Mouse (Mus musculus) B cell, adult 2 months (primary cell): ENCODE measurements at regions not wholly inside any gene's neighbourhood (a gene's known extent, or its start where the extent isn't known, plus 50 kb on each side); places are given as distances from the start of the nearest gene placed in this dataset.

ENCODE experiments used
- DNase-seq, 2 experiments: peaks; one replicate each; pipeline ENCODE4 v3.0.0; 2022

GRCm38 (mm10) chr15:61242161-61242681 lies 319.4 kb upstream of the A1bg start:
- DNase-seq = no peak

GRCm38 (mm10) chr15:61241741-61242140 lies 318.9 kb upstream of the A1bg start:
- no peak for DNase-seq

- DNase-seq = no peak
Measured at GRCm38 (mm10) chr15:61240344-61240743, 317.5 kb upstream of the A1bg start.

- no peak for DNase-seq
Measured at GRCm38 (mm10) chr15:61239414-61239813, 316.6 kb upstream of the A1bg start.

GRCm38 (mm10) chr15:61238996-61239395 lies 316.2 kb upstream of the A1bg start:
- no peak for DNase-seq

GRCm38 (mm10) chr15:61229579-61229978 lies 306.8 kb upstream of the A1bg start:
- DNase-seq = no peak

- DNase-seq = no peak
Measured at GRCm38 (mm10) chr15:61222923-61223322, 300.1 kb upstream of the A1bg start.

- DNase-seq = no peak
Measured at GRCm38 (mm10) chr15:61210161-61210560, 287.3 kb upstream of the A1bg start.

GRCm38 (mm10) chr15:61189981-61190380 lies 267.2 kb upstream of the A1bg start:
- DNase-seq = no peak

- no peak for DNase-seq
Measured at GRCm38 (mm10) chr15:61189481-61189880, 266.7 kb upstream of the A1bg start.

- DNase-seq = no peak
Measured at GRCm38 (mm10) chr15:61184597-61184963, 261.8 kb upstream of the A1bg start.

- no peak for DNase-seq
Measured at GRCm38 (mm10) chr15:61183751-61184596, 261.2 kb upstream of the A1bg start.

- DNase-seq = no peak
Measured at GRCm38 (mm10) chr15:61183291-61183690, 260.5 kb upstream of the A1bg start.

GRCm38 (mm10) chr15:61168842-61169416 lies 246.1 kb upstream of the A1bg start:
- no peak for DNase-seq

GRCm38 (mm10) chr15:61165050-61165449 lies 242.2 kb upstream of the A1bg start:
- DNase-seq = no peak

- DNase-seq = no peak
Measured at GRCm38 (mm10) chr15:61161397-61161796, 238.6 kb upstream of the A1bg start.

- DNase-seq = no peak
Measured at GRCm38 (mm10) chr15:61160666-61161065, 237.9 kb upstream of the A1bg start.

GRCm38 (mm10) chr15:61159552-61159951 lies 236.7 kb upstream of the A1bg start:
- no peak for DNase-seq

GRCm38 (mm10) chr15:61158041-61158545 lies 235.3 kb upstream of the A1bg start:
- DNase-seq = no peak

GRCm38 (mm10) chr15:61157543-61157942 lies 234.7 kb upstream of the A1bg start:
- DNase-seq = peak; percentile 91

- no peak for DNase-seq
Measured at GRCm38 (mm10) chr15:61155530-61155929, 232.7 kb upstream of the A1bg start.

GRCm38 (mm10) chr15:61154166-61154565 lies 231.4 kb upstream of the A1bg start:
- no peak for DNase-seq

GRCm38 (mm10) chr15:61142851-61143250 lies 220.0 kb upstream of the A1bg start:
- DNase-seq = no peak

- no peak for DNase-seq
Measured at GRCm38 (mm10) chr15:61139151-61139550, 216.3 kb upstream of the A1bg start.
